Mouse (Mus musculus) cerebellum, postnatal 10 days (tissue): ENCODE data around the gene Tnfaip8l1.
A peak's percentile ranks its signal among the peaks of the same experiment; 100 is the strongest.

Experiments
- DNase-seq, 2 experiments: peaks; one replicate each; pipeline ENCODE4 v3.0.0; 2021; ENCODE audit warnings: mixed read lengths in 2 of 2

The Tnfaip8l1 gene

DNA sequence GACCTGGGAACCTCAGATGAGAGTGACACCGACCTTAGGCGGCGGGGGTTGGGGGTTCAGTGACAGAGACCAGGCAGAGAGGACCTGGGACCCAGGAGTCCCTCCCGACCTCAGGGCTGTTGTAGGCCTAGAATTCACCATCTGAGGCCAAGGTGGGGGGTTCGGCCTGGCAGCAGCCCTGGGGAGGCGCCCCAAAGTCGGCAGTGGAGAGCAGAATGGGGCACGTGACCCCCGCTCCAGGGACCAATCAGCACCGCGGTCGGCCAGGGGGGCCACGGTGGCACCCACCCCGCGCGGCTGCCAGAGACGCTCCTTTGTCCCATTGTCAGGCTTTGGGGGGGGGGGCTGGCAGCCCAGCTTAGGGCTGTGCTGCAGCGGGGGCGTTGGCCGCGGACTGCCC lies 22.9 kb upstream of the Tnfaip8l1 start:
- peak; percentile 52 to 59 for DNase-seq

DNA sequence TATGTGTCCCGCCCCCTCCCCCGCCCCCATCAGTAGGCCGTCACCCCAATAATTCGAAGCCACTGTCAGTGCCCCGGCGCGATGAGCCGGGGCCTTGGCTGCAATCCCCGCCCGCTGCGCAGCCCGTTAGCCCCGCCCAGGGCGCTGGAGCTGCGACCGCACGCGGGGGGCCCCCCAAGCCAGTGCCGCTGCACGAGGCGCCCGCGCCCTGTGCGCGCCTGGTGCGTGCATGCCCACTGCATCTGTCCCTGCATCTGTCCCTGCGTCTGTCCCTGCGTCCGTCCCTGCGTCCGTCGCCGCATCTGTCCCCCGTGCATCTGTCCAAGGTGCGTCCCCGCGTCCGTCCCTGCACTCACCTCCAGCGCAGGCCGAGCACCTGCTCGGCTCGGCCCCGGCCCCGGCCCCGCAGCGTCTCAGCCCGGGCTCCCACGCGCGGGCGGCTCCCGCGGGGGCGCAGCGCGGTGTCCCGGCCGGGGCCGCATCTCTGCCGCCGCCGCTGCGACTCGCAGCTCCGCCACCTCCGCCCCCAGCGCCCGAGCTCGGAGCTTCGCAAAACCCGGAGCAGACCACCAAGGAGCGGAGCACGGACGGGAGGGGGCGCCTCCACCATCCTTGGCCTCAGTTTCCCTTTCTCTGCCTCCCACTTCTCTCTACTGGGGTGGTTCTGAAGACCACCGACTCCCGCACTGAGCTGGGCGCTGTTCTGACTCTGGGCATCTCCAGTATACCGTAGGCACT lies 22.2 kb upstream of the Tnfaip8l1 start, which contains the start of gene Sema6b:
Gene Sema6b (minus strand): TSS at position 486 of the 738 bp plus-strand sequence.
- DNase-seq: peak; percentile 91 to 92

DNA sequence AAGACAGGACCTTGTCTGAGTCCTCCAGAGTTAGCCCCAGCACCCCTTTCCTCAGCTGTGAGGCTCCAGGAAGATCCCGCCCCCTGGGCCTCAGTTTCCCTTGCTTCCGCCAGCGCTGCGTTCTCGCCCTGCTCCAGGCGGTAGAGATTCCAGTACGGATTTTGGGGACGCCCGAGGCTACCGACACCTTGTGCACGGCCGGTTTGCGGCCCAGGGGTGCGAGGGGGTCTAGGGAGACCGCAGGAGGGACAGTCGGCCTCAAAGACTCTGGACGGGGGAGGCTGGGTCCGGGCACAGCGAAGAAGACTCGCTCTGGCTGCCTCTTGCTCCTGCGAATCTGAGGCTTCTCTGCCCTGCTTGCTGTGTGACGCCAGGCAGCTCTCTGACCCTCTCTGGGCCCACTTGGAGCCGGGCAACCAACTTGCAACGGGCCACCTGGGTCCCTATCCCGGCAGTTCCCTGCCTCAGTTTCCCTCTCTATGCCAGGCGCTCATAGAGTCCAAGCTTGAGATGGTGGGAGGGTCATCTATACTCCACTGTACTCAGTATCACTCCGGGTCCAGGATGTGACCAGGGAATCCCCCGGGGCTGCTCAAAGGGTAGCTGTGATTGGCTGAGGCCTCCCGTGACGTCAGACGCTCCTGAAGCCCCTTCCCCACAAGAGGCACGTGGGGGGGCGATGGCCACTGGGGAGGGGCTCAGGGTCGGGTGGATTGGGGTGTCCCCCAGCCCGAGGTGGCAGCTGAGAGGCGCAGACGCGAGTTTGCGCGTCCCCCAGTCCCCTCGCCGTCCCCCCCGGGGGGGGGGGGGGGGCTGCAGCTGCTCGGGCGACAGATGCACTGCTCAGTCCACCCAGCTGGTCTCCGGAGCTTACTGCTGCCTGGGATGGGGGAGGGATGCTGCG lies 20.3 kb upstream of the Tnfaip8l1 start:
- DNase-seq: peak; percentile 80 to 84

DNA sequence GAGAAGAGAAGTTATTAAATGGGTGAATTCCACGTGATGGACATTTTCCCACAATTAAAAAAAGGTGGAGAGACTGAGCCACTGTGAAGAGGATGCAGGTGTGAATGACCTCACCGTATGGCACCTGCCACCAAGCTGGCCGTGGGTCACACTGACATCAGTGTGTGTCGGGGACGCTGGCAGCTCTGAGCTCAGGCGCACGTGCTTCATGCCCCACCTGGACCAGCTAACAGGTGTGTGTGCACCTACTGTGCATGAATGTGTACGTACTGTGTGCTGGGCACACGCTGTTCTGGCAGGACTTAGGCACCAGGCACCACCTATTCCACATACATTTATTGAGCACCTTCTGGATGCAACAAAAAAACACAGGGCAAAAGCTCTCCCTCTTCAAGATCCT lies 17.7 kb upstream of the Tnfaip8l1 start:
- DNase-seq: no peak

DNA sequence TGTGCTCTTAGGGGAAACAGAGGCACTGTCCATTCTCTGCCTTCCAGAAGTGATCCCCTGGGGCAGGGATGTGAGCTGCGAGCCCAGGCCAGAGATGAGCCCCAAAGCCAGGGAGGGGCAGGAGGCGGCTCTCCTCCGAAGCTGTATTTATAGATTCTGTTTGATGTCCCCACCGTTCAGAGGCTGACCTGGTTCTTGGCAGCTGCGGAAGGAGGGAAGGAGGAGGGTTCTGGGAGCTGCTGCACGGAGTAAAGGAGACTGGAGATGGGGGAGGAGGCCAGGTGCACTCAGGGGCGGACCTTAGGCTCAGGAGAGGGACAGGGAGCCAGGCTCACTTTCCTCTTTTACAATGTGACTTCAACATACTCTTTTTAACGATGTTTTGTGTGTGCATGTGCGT lies 16.1 kb upstream of the Tnfaip8l1 start:
- no peak for DNase-seq

DNA sequence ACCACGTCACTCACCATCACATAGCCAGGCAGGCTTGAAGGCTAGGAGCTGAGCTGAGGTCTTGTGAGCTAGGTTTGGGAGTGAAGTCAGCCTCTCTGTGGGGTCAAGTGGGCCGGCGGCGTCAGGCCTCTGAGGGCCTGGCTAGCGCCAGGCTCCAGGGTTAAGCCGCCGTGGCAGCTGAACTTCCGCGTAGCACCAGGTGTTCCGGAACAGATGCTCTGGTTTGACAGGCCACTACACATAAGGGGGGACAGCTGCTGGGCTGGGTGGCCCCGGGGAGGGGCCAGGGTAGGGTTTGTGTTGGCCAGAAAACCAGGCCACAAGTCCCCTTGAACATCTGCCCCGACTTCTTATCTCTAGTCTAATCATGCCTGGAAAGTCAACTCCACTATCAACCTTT lies 14.9 kb upstream of the Tnfaip8l1 start:
- DNase-seq: no peak

DNA sequence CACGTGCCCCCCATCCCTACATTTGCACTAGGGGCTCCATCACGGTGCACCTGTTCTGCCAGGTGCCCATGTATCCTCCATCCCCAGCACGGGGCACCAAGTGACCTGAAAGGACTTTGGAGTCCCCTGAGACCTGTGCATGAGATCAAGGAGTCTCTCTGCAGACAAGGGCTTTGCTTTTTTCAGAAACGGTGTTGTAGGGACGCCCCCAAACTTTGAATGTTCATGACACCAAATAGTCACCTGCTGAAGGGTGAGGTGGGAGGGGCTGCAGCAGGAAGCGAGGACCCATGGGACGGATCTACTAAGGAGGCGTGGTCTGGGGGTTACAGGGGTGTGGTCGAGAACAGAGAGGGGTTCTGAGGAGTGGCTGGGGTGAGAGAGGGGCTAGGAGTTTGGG lies 14.0 kb upstream of the Tnfaip8l1 start:
- DNase-seq: no peak

DNA sequence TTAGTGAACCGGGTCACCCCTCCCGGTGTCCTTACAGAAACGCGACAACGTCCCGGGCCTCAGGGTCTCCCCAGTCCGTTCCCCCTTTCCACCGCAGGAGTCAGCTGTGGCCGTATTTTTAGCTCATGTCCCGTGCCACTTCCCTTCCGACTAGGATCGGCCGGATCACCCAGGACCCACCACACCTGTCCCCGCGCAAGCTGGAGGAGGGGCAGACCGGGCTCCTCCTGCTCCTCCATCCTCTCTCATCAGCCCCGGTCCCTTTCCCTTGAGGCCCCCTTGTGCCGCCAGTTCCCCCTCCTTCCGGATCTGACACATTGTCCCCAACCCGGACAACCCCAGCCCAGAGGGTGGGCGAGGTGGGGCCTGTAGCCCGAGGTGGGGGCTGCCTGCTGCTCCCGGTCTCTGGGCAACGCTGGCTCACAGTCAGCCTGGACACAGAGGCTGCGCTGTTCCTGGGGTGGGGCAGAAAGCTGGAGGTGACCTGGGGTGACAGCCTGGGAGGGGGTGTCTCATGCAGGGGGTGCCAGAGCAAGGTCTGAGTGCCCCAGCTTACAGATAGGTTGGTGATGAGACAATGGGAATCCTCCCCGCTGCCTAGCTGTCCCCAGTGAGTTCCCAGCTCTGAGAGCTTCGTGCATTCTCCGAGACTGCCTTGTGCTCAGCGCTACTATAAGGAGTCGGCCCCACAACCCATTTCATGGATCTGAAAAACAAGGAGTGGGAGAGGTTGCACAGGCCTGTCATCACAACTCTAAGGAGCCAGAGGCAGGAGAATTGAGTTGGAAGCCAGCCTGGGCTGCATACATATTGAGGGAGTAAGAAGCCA lies 13.3 kb upstream of the Tnfaip8l1 start:
- DNase-seq: no peak

DNA sequence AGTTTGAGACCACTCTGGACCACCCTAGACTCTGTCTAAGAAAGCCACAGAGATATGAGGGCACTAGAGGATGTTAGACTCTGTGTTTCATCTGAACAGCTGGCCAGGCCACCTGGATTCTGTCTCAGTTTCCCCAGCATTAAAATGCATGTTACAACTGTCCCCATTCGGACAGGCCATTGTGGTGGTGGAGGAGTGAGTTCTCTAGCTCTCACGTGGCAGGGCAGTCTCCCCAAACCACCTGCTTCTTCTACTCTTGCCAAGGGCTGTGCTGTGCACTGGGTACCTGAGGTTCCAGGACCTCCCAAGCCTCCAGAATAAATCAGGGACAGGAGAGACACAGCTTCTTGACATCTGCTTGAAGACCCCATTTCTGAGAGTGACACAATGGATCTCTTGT lies 12.4 kb upstream of the Tnfaip8l1 start:
- DNase-seq: no peak

DNA sequence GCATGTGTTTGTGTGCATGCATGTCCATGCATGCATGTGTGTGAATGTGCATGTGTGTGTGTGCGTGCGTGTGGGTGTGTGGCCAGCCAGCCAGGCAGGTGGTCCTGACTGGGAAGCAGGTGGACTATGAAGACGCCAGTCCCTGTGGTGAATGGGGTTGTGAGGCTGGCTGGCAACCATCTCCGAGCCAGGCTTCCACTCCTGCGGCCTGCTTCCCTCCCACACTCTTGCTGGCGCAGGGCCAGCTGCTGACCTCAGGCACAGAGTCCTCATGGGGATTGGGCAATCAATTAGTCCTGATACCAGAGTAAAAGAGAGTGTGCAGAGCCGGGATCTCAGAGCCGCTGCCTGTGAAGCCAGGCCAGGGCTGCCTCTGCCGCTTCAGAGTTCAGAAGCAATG lies 8.6 kb upstream of the Tnfaip8l1 start:
- peak; percentile 73 to 74 for DNase-seq

DNA sequence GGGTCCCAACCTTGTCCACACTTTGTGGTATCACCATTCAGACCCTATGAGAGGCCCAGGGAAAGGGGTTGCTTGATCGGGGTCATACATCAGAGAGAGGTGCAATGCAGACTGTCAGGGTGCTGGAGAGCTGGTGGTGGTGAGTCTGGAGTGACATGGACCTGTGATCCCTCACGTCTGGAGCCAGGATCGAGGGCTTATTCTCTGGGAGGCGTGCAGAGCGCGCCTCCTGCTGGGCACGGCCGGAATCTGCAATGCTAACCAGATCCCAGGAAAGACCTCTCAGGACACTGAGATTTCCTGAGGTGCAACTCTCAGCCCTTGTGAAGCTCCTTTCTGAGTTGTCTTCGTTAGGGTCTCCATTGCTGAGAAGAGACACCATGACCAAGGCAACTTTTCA lies 2.5 kb upstream of the Tnfaip8l1 start:
- peak; percentile 73 to 76 for DNase-seq

DNA sequence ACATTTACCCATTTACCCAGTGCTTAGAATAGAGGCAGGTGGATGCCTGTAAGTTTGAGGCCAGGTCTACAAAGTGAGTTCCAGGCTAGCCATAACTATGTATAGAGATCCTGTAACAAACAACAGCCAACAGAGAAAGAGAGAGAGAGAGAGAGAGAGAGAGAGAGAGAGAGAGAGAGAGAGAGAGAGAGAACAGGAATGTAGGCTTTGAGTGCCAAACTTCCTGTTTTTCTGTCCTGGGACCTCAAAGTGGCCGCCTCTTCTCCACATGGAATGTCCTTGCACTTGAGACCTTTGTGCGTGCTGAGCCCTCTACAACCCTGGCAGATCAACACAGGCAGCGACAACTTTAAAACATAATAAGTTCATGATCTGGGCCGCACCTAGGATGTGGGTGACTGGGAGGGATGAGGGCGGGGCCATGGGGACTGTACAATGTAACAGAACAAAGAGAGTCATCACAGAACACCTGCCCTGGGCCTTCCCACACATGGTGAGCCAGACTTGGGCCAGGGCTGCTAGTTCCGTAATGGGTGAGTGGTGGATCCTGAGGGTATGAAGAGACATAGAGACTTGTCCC lies 1.3 kb downstream of the Tnfaip8l1 start:
- no peak for DNase-seq

DNA sequence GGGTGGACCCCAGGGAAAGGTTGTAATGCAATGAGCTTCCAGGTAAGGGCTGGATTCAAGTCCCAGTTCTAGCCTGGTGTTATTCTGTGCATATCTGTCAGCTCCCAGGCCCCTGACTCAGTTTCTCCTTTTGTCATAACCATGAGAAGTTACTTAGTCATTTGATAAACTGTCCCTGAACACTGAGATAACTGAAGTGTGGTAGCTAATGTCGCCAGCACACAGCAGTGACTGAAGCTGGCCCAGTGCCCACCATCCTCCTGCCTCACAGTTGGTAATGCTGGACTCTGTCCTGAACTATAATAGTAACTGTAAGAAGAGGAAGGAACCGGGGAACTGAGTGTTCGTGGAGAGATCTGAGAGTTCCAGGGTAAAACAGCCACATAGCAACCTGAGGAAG lies 2.2 kb downstream of the Tnfaip8l1 start:
- peak; percentile 67 to 74 for DNase-seq

DNA sequence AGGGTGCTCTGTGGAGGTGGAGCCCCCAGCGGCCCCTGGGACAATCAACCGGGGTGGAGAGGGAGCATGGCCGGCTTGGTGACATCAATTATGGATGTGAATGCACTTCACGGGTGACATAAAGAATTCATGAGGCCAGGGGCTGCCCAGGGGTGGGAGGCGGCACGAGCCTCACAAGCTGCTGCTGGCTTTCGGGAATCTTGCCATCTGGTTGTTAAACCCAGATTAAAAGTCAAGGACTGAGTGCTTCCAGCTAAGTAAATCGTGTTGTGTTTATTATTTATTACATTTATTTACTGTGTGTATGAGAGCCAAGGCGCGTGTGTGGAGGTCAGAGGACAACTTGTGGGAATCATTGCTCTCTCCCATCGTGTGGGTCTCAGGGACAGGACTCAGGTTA lies 3.4 kb downstream of the Tnfaip8l1 start:
- DNase-seq: no peak

DNA sequence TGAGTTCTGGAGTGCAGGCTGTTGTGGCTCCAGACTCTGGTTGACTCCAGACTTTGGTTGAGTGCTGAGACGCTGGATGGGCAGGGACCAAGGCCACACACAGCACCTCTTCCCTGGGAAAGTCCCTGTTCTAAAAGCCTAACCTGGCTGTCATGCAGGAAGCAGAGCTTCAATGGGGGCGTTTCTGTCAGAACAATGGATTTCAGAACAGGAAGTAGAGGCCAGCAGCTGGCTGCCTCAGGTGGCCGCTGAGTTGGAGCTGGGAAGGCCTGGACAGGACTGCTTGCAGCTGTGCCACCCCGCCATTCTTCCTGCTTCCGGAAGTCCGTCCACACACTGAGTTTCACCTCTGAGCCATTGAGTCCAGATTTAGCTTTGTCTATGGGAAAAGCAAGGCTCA lies 7.6 kb downstream of the Tnfaip8l1 start:
- no peak for DNase-seq

DNA sequence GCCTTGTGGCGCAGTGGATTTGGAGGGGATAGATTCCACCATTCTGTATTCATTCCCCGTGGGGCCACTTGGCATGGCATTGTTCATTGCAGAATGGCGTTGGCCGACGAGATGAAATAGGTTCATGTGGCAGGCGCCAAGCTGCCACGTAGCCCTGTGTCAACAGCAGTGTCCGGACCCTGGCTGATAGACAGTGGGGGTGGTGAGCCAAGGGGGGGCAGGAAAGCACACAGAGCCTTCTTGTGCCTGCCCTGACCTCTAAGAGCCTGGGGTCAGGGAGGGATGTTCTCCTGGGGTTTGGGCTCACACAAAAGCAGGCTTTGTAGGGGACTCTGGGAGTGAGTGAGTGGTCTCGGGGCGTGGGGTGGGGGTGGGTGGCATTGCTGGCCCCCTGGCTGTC lies 8.4 kb downstream of the Tnfaip8l1 start:
- peak in 1 of 2 experiments; percentile 48 for DNase-seq

DNA sequence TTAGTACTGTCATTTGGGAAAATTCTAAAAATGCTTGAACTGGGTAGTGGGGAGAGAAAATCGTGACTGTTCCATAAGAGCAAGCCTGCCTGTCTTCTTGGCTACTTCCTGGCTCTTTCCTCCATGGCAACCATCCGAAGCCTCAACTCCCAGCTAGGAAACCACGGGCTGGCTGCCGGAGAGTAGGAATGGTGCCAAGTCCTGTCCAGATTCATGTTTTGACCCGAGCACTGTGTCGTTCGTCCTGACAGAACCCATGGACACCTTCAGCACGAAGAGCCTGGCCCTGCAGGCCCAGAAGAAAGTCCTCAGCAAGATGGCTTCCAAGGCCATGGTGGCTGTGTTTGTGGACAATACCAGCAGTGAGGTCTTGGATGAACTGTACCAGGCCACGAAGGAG lies 9.2 kb downstream of the Tnfaip8l1 start:
- DNase-seq: peak; percentile 41 to 48

DNA sequence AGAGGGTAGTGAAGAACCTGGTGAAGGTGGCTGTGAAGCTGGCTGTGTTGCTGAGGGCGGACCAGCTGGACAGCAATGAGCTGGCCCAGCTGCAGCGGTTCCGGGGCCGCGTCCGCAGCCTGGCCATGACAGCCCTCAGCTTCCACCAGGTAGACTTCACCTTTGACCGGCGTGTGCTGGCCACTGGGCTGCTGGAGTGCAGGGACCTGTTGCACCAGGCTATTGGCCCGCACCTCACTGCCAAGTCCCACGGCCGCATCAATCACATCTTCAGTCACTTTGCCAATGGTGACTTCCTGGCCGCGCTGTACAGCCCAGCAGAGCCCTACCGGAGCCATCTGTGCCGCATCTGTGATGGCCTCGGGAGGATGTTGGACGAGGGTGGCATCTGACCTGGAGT lies 9.6 kb downstream of the Tnfaip8l1 start:
- DNase-seq: no peak

DNA sequence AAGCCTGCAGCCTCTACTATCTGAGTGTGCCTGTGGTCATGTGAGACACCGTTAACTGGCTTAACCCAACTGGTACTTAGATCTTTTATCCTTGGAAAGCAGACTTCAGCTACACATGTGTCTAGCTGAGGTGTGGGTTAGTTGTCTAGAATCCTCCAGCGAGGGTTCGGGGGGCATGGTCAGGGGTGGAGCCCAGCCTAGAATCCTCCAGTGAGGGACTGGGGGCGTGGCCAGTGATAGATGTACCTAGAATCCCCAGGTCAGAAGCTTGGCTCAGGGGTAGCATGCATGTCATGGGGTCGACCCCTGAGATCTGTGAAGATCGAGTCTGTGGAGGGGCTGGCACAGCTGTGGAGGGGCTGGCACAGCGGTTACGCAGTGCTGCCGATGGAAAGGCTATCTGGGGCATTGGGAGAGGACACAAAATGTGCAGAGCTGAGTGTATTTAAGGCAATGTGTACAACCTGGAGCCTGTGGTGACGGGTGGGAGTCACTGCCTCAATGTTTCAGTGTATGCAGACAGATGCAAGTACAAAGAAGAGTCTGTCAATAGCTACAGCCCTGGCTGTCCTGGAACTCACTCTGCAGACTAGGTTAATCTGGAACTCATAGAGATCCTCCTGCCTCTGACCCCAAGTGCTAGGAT lies 11.2 kb downstream of the Tnfaip8l1 start:
- no peak for DNase-seq

DNA sequence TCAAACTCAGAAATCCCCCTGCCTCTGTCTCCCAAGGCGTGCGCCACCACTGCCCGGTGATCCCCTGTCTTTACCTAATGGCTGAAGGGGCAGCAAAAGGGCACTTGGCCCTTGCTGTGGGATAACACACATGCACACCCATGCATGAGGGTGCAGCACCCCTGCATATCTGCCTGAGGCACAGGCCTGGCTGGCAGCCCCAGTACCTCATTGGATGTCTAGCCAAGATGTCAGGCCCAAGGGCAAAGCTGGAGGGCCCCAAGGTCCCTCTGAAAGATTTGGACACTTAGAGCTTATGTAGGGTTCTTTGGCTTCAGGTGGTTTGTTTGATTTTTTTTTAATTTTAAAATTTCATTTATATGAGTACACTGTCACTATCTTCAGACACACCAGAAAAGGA lies 13.1 kb downstream of the Tnfaip8l1 start:
- no peak for DNase-seq

DNA sequence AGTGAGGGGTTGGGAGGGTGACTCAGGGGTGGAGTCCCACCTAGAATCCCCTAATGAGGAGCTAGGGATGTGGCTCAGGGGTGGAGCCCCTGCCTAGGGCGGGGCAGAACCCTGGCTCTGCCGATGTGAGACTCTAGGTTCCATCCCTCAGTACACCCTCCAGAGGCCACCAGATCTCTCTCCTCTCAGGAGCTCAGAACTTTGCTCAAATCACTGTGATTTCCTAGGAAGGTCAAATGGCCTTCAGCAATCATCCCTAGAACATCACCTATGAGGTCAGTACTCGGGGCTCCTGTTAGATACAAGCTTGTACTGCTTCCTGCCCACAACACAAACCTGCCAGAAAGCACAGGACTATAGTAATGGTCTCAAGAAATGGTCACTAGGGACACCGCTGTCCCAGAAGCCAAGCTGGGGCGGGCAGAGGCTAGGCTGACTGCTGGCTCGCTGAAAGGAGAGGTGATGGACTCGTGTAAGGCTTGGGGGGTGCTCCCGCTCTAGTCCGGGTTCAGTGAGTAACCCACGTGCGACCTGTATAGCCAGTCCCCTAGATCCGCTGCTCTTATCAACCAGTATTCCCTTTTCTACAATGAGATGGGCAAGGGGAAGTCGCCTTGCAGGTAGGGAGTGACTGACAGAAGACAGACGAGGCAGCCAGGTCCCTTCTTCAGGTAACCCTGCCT lies 20.8 kb downstream of the Tnfaip8l1 start:
- DNase-seq: peak in 1 of 2 experiments; percentile 40
